Mouse (Mus musculus): ENCODE results near the gene Nlrc4. TPM values are rescaled to one million over a fixed set of nuclear protein-coding genes. Genes with fewer than 3 reads are reported as not detected.
"Not testable (repeated sequence)": the region's sequence is repeated elsewhere in the genome, so short reads cannot be mapped to it uniquely, and the experiment has no call there.

The Nlrc4 gene
- 0.23 and 0.33 TPM in 2 replicates for polyA plus RNA-seq (2016; fragmentation: Nextera tagmentation; extraction: Ambion mirVana)

DNA sequence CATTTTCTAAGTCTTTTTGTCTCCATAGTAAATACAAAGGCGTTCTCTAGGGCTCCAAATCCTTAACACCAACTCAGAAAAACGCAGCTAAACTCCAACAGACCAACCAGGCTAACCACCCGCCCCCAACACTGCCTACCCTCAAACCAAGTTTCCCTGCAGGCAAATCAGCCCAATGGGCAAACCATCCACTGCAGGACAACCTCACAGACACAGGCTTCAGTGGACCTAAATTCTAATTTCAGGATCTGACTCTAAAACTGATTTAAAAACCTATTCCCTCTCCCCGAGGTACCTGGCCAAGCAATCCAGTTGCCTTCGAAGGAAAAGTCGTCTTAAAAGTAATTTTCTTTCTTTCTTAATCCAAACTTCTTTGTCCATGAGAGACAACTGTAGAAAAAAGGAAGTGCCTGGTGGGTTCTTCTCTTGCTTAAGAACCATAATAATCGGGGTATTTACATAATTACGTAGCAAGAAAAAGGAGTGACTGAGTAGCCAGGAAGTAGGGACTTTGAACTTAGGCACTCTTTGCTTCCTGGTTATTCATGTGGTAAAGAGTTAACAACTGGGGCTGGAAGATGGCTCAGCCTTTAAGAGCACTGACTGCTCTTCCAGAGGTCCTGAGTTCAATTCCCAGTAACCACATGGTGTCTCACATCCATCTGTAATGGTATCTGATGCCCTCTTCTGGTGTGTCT is at the start of gene Nlrc4:
TSS of gene Nlrc4 (minus strand) at position 432 of the 698 bp plus-strand sequence.
- H3K27me3 ChIP-seq, result no peaks in the 10 kb centered on the region
- H3K9ac ChIP-seq, result no peak within 1 kb of the TSS
- no peak within 1 kb of the TSS for H3K4me3 ChIP-seq
- no peak within 1 kb of the TSS for H3K27ac ChIP-seq
- WGBS, result 49% methylated on average over 8 of the region's 8 CpGs
- no peaks in the 10 kb centered on the region for H3K36me3 ChIP-seq
- ATAC-seq (ENCODE audit: insufficient number of reproducible peaks, insufficient read depth, low FRiP score, low TSS enrichment), result no peak
- no peak within 1 kb of the TSS for H3K4me2 ChIP-seq (replicated peaks)
- H3K4me1 ChIP-seq, result no peaks in the 10 kb centered on the region
- no peaks in the 10 kb centered on the region for H3K9me3 ChIP-seq

DNA sequence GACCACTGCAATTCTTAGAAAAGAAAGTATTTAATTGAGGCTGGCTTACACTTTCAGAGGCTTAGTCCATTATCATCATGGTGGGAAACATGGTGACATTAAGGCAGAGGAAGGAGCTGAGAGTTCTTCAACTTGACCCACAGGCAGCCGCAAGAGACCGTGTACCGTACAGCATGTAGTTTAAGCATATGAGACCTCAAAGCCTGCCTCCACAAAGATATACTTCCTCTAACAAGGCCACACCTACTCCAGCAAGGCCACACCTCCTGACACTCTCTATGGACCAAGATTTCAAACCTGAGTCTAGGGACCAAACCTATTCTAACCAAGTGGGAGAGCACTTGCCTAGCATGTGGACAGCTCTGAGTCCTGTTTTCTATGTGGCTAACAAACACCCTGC is 49.7 kb upstream of the Nlrc4 start:
- 90% methylated on average over 3 of the region's 3 CpGs for WGBS
- H3K4me1 ChIP-seq, result no peaks in the 10 kb centered on the region
- no peaks in the 10 kb centered on the region for H3K9me3 ChIP-seq

DNA sequence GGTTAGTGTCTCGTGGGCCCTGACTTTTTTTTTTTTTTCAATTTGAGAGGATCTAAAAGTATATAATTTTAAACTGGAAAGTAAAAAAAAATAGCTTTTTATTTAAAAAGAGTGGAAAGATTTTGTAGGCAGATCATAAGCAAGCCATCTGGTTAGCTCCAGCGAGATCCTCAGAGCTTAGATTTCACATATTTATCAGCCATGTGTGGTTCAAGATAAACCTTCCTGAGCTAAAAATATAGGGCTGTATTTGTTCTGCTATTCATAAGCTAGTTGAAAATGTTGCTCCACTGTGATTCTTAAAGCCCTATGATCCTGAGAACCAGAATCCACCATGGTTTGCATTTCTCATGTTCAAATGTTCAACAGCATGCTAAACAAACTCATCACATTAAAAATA is 49.0 kb upstream of the Nlrc4 start:
- H3K4me1 ChIP-seq, result no peaks in the 10 kb centered on the region
- no peak overlapping the region for H3K4me2 ChIP-seq (replicated peaks)
- no peak overlapping the region for H3K4me3 ChIP-seq
- no peaks in the 10 kb centered on the region for H3K9me3 ChIP-seq
- no peak for ATAC-seq (ENCODE audit: insufficient number of reproducible peaks, insufficient read depth, low FRiP score, low TSS enrichment)
- WGBS, result 83% methylated on average over 2 of the region's 2 CpGs
- H3K27ac ChIP-seq, result no peak overlapping the region
- no peaks in the 10 kb centered on the region for H3K27me3 ChIP-seq
- no peak overlapping the region for H3K9ac ChIP-seq
- H3K36me3 ChIP-seq, result no peaks in the 10 kb centered on the region

More for the DNA sequence above, 49.7 kb upstream of the Nlrc4 start:
- H3K4me3 ChIP-seq, result no peak overlapping the region
- H3K27me3 ChIP-seq, result no peaks in the 10 kb centered on the region
- no peak overlapping the region for H3K4me2 ChIP-seq (replicated peaks)
- H3K9ac ChIP-seq, result no peak overlapping the region
- ATAC-seq (ENCODE audit: insufficient number of reproducible peaks, insufficient read depth, low FRiP score, low TSS enrichment), result no peak
- H3K36me3 ChIP-seq, result no peaks in the 10 kb centered on the region
- no peak overlapping the region for H3K27ac ChIP-seq

DNA sequence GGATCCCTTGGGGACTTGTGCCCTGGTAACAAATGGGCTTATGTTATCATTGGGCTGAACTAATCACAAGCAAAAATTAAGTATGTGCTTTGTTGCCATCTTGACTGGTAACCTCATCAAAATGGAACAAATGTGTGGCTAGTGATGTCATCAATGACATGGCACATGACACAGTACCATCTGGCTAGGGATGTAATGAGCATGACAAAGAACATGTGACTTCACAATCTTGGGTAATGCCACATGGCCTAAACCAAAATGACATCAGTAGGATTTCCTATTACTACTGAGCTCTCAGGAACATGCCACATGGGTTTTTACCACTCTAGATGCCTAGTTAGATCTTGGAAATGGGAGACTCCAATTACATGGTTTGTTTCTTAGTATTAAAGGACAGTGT is 42.1 kb upstream of the Nlrc4 start:
- Histone ChIP-seq H3K27ac (no peak overlapping the region), H3K9ac (no peak overlapping the region), H3K4me2 (replicated peaks) (no peak overlapping the region), H3K27me3 (no peaks in the 10 kb centered on the region), H3K4me1 (no peaks in the 10 kb centered on the region), H3K9me3 (no peaks in the 10 kb centered on the region), H3K4me3 (no peak overlapping the region), H3K36me3 (peaks cover 26% of the 10 kb centered on the region)
- ATAC-seq (ENCODE audit: insufficient number of reproducible peaks, insufficient read depth, low FRiP score, low TSS enrichment), result no peak

DNA sequence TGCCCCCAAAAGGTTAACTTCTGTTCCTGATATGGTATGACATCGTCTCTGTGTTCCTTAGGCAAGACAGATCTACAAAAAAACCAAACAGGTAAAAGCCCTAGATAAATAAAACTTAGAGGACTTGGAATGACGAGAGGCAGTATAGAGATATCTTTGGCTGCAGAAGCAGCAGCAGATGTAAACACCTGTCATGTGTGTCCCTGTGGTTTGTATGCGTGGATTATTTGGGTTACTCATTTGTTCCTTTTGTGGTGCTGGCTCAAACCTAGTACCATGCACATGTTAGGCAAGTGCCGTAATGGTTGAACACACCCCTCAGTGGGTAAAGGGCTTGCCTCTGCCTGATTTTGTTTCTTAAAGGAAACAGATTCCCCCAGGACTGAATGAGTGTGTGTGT is 41.3 kb upstream of the Nlrc4 start:
- WGBS, result 93% methylated on average over 4 of the region's 4 CpGs
- H3K4me2 ChIP-seq (replicated peaks), result no peak overlapping the region
- H3K4me1 ChIP-seq, result no peaks in the 10 kb centered on the region
- ATAC-seq (ENCODE audit: insufficient number of reproducible peaks, insufficient read depth, low FRiP score, low TSS enrichment), result no peak
- no peak overlapping the region for H3K27ac ChIP-seq
- H3K9ac ChIP-seq, result no peak overlapping the region
- H3K9me3 ChIP-seq, result no peaks in the 10 kb centered on the region
- H3K36me3 ChIP-seq, result peaks cover 29% of the 10 kb centered on the region
- no peak overlapping the region for H3K4me3 ChIP-seq
- H3K27me3 ChIP-seq, result no peaks in the 10 kb centered on the region

DNA sequence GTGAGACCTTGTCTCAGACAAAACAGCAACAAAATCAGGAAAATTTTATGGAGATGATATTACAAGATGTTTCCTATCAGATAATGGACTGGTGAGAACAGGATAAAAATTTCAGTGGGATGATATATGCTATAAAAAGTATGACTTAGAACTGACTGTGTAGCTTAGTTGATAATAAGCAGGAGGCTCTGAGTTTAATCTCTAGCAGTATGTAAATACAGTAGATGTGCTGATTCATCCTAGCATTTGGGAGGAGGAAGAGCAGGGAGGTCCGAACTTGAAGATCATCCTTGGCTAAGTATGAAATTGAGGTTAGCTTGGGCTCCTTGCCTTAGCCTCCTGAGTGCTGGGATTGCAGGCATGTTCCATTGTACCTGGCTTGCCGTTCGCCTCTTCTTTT is 32.6 kb upstream of the Nlrc4 start:
- Histone ChIP-seq H3K9me3 (no peaks in the 10 kb centered on the region), H3K36me3 (peaks cover 29% of the 10 kb centered on the region), H3K4me2 (replicated peaks) (no peak overlapping the region), H3K9ac (no peak overlapping the region), H3K4me3 (no peak overlapping the region), H3K4me1 (no peaks in the 10 kb centered on the region; the same call in 1 of the 2 replicates), H3K27me3 (no peaks in the 10 kb centered on the region), H3K27ac (no peak overlapping the region)
- 97% methylated on average over 3 of the region's 3 CpGs for WGBS
- no peak for ATAC-seq (ENCODE audit: insufficient number of reproducible peaks, insufficient read depth, low FRiP score, low TSS enrichment)

DNA sequence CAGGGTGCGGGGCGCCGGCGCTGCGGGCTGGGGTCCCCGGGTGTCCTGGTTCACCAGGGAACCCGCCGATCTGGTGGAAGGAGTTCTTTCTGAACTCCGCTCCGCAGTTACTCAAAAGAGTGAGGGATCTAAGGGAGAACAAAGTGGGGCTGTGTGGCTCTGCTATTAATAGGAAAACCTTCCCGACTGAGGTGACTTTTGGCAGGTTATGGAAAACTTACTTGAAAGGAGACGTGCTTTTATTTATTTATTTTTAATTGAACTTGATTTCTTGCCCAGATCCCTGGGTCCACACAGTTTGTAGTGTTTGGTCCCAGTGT is 30.9 kb upstream of the Nlrc4 start:
- H3K27ac ChIP-seq, result peak overlapping the region; percentile 72
- H3K9me3 ChIP-seq, result no peaks in the 10 kb centered on the region
- H3K36me3 ChIP-seq, result peaks cover 22% of the 10 kb centered on the region
- H3K27me3 ChIP-seq, result no peaks in the 10 kb centered on the region
- under 1% methylated on average over 12 of the region's 12 CpGs for whole genome bisulfite sequencing
- no peak for ATAC-seq (ENCODE audit: insufficient number of reproducible peaks, insufficient read depth, low FRiP score, low TSS enrichment)
- H3K4me3 ChIP-seq, result peak overlapping the region; percentile 78
- peak overlapping the region; percentile 81 for H3K9ac ChIP-seq
- H3K4me2 ChIP-seq (replicated peaks), result peak overlapping the region; percentile 59
- H3K4me1 ChIP-seq, result no peaks in the 10 kb centered on the region; the same call in 1 of the 2 replicates

DNA sequence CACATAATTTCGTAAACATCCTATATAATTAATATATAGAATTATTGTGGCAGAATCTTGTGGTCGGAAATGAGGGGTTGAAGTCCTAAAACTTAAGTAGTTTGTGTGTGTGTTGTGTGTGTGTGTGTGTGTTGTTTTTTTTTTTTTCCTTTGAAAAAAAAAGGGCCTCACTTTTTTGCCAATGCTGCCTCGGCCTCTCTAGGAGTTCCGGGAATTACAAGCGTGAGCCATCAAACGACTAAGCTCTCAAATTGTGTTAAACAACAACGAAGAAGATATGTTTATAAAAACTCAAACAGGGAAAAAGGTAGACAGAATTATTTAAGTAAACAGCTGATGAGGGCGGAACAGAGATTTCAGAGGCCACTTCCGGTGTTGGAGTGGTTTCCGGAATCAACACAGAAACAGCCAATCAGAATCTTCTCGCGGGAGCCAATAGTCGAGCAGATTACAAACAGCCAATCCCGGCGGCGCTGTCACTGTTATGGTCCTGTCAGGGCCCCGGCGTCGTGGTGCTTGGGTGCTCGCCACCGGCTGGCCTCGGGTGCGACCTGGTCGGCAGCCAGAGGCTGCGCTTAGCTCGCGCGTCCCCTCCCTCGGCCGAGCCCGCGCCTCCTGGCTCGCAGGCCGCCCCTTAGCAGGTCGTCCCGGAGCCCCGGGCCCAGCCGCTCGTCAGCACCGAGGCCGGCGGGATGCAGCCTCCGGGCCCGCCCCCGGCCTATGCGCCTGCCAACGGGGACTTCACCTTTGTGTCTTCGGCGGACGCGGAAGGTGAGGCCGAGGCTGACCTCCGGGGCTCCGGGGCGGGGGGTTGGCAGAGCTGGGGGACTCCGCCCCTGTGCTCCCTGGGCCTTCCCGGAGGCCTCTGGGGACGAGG is 30.3 kb upstream of the Nlrc4 start, which contains the start of gene Yipf4:
TSS of gene Yipf4 (plus strand) at position 470 of the 877 bp plus-strand sequence.
- no peaks in the 10 kb centered on the region for H3K9me3 ChIP-seq
- WGBS, result 4% methylated on average over 58 of the region's 58 CpGs
- H3K4me1 ChIP-seq, result no peaks in the 10 kb centered on the region; the same call in 1 of the 2 replicates
- H3K36me3 ChIP-seq, result peaks cover 16% of the 10 kb centered on the region
- H3K9ac ChIP-seq, result peak within 1 kb of the TSS; percentile 81
- peak; percentile 98 for ATAC-seq (ENCODE audit: insufficient number of reproducible peaks, insufficient read depth, low FRiP score, low TSS enrichment)
- peak within 1 kb of the TSS; percentile 72 for H3K27ac ChIP-seq
- no peaks in the 10 kb centered on the region for H3K27me3 ChIP-seq
- H3K4me3 ChIP-seq, result peak within 1 kb of the TSS; percentile 78
- peak within 1 kb of the TSS; percentile 59 for H3K4me2 ChIP-seq (replicated peaks)

DNA sequence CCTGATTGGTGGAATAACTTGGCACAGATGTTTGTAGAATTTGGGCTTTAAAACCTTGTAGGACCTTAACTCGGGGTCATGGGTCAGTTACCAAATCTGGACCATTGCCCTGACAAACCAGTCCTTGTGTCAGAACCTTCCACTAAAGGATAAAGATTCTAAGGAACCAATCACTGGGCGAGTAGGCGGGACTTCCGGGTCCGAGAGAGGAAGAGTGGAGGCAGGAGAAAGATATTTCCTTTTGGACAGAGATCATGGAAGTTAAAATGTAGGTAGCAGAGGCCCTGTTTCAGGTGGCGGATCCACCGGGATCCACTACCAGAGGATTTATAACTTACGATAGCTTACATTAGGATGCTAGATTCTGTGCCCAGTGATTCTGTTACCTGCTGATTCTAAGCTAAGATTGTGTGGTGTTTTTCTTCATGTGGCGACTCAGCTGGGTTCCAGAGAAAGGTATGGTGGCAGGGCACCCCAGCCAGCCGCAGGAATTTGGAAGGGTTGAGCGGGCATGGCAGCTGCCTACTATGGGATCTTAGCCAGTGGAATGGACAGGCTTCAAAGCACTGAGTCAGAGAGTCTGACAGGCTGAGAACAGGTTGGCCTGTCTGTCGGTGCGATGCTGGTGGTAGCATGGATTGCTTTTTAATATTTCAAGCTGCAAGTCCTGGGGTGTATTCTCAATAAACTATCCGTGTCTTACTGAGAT is 21.6 kb upstream of the Nlrc4 start:
- Histone ChIP-seq H3K9me3 (no peaks in the 10 kb centered on the region), H3K4me3 (no peak overlapping the region), H3K4me2 (replicated peaks) (no peak overlapping the region), H3K27ac (no peak overlapping the region), H3K36me3 (no peaks in the 10 kb centered on the region), H3K4me1 (no peaks in the 10 kb centered on the region), H3K9ac (no peak overlapping the region), H3K27me3 (no peaks in the 10 kb centered on the region)
- ATAC-seq (ENCODE audit: insufficient number of reproducible peaks, insufficient read depth, low FRiP score, low TSS enrichment), result no peak
- WGBS, result 87% methylated on average over 14 of the region's 14 CpGs

DNA sequence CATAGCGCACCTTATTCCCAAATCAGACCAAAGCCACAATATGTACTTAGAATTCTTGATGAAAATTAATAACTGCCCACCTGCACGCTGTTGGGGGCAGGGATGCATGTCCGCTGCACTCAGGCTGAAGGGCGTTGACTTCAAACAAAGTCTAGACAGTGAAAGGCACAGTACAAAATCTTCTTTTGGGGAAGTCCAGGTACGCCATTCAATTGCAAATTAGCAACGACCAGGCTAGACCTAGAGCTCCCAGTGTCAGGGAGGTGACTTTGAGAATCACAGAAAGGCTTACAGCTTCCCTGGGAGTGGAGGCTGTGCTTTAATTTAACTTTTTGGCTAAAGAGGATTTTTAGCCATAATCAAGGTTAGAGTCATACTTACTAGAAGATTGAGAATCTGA is 11.2 kb upstream of the Nlrc4 start:
- not testable (repeated sequence) for H3K9me3 ChIP-seq; ATAC-seq (ENCODE audit: insufficient number of reproducible peaks, insufficient read depth, low FRiP score, low TSS enrichment); H3K4me1 ChIP-seq; H3K4me2 ChIP-seq (replicated peaks); H3K27me3 ChIP-seq; H3K9ac ChIP-seq; H3K27ac ChIP-seq; H3K36me3 ChIP-seq; H3K4me3 ChIP-seq
- whole genome bisulfite sequencing, result 79% methylated on average over 6 of the region's 6 CpGs

DNA sequence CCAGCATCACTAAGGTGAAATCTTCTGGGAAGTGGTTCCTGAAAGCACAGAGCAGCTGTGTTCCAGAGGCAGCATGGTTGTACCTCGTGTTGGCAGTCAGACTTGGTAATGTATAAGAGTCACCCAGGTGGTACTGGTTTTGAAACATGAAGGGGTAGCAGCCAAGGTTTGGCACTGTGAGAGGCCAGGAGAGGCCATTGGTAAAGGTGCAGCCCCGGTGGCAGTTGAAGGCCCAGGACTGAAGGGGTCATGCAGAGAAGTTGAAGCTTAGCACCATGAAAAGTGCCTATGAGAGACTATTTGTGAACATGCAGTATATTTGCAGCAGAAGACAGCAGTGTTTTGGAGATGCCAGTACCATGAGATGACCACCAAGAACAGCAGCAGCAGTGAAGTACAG is 9.0 kb upstream of the Nlrc4 start:
- not testable (repeated sequence) for H3K9me3 ChIP-seq; H3K4me2 ChIP-seq (replicated peaks); H3K36me3 ChIP-seq; H3K4me3 ChIP-seq; H3K27ac ChIP-seq; H3K9ac ChIP-seq; H3K27me3 ChIP-seq; H3K4me1 ChIP-seq; ATAC-seq (ENCODE audit: insufficient number of reproducible peaks, insufficient read depth, low FRiP score, low TSS enrichment)
- WGBS, result 86% methylated on average over 2 of the region's 2 CpGs

DNA sequence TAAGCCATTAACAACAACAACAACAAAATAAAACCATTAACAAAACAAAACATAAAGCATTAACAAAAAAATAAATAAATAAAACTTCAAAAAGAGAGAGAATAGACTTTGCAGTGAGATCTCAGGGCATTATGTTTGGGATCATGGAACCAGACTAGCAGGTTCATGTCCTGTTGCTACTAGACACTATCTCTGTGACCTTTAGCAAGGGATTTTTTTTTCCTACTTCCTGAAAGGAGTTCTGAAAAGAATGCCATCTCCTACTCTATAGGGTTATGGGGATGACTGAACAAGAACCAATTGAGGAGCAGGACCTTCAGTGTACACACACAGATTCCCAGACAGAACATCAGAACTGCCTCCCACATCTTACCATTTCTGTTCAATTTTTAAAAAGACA is 4.6 kb upstream of the Nlrc4 start:
- Histone ChIP-seq H3K4me1 (no peaks in the 10 kb centered on the region), H3K9ac (no peak overlapping the region), H3K4me2 (replicated peaks) (no peak overlapping the region), H3K4me3 (no peak overlapping the region), H3K36me3 (no peaks in the 10 kb centered on the region), H3K9me3 (no peaks in the 10 kb centered on the region), H3K27me3 (no peaks in the 10 kb centered on the region), H3K27ac (no peak overlapping the region)
- ATAC-seq (ENCODE audit: insufficient number of reproducible peaks, insufficient read depth, low FRiP score, low TSS enrichment), result no peak
